Comparison of ENCODE assay signal across 8 mouse cellular contexts in the genomic region with DNA sequence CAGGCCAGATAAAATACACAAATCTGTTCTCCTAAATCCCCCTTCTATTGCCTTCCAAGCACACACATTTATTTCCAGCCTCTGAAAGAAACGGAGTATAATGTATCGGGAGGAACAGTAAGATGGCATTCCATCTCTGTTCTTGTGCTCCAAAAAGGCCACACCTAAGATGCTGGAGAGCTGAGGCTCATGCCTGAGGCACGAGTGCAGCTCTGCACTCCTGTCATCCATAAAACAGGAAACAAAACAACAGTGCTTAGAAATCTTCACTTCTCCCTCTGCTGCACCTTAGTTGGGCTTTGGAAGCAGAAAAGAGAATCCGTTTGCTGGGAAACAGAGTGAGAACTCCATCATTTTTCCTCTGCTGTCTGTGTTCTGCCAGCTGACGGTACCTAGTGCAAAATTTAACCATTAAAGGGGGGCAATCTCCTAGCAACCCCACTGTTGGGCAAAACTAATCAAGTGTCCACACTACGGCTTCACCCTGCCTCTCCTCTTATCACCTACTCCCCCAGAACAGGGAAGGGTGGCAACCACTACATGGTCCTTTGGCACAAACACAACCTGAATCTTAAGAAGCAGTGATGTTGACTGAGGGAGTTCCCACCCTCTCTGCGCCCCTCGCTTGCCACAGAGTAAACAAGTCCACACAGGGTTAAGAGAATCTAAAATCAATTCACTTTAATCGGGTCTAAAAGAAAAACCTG.
DNase-seq lines count a peak whose midpoint lies in the region; ATAC-seq lines count a peak whose summit lies in the region.

No protein-coding gene starts in this region.

- H3K27me3 ChIP-seq in kidney, embryonic 14.5 days (ENCODE audit: control insufficient read depth, insufficient read depth, low read length) = no peaks in the 10 kb centered on the region
- H3K27me3 ChIP-seq in hindbrain, embryonic 16.5 days (replicated peaks; ENCODE audit: control insufficient read depth, insufficient read depth, low read length) = no peaks in the 10 kb centered on the region
- H3K27me3 ChIP-seq in midbrain, embryonic 16.5 days (ENCODE audit: control insufficient read depth, insufficient read depth, low read depth, low read length) = no peaks in the 10 kb centered on the region

- peak overlapping the region; percentile 53 for H3K9ac ChIP-seq in kidney, embryonic 14.5 days (ENCODE audit: low read depth, low read length)
- H3K9ac ChIP-seq in hindbrain, embryonic 16.5 days (ENCODE audit: low read depth, low read length) = peak overlapping the region; percentile 80
- H3K9ac ChIP-seq in midbrain, embryonic 16.5 days (ENCODE audit: low read depth, low read length) = peak overlapping the region; percentile 80

- H3K4me2 ChIP-seq in kidney, embryonic 14.5 days (replicated peaks; ENCODE audit: low read depth, low read length) = peak overlapping the region; percentile 68
- peak overlapping the region; percentile 71 for H3K4me2 ChIP-seq in hindbrain, embryonic 16.5 days (ENCODE audit: low read length)
- peak overlapping the region; percentile 79 for H3K4me2 ChIP-seq in midbrain, embryonic 16.5 days (ENCODE audit: low read length)

- 0 out of 2 replicates have a peak, but pooled peaks have one; percentile 34 for ATAC-seq in kidney, embryonic 14.5 days (ENCODE audit: low FRiP score, low TSS enrichment)
- peak; percentile 28; the same call in 1 of the 2 replicates for ATAC-seq in hindbrain, embryonic 16.5 days
- ATAC-seq in midbrain, embryonic 16.5 days = peak; percentile 65

- H3K4me3 ChIP-seq in kidney, embryonic 14.5 days (ENCODE audit: low read length) = peak overlapping the region; percentile 41
- peak overlapping the region; percentile 57 for H3K4me3 ChIP-seq in hindbrain, embryonic 16.5 days (ENCODE audit: low read length)
- H3K4me3 ChIP-seq in midbrain, embryonic 16.5 days (ENCODE audit: low read depth, low read length) = peak overlapping the region; percentile 59

- H3K27ac ChIP-seq in kidney, embryonic 14.5 days (ENCODE audit: low read depth, low read length) = no peak overlapping the region
- H3K27ac ChIP-seq in hindbrain, embryonic 16.5 days (ENCODE audit: low read depth, low read length) = peak overlapping the region; percentile 92
- peak overlapping the region; percentile 86 for H3K27ac ChIP-seq in midbrain, embryonic 16.5 days (ENCODE audit: low read length)

- no peak for DNase-seq in kidney, adult 9 months
- DNase-seq in cerebellum, postnatal 25 days = peak; percentile 25 to 30
- no peak for DNase-seq in thymus, adult 18-20 months
- DNase-seq in ovary, adult 18-20 months (ENCODE audit: low spot score) = no peak
- DNase-seq in kidney, postnatal 10 days = no peak

- H3K9me3 ChIP-seq in kidney, embryonic 14.5 days (ENCODE audit: control insufficient read depth, low read length) = no peaks in the 10 kb centered on the region
- H3K9me3 ChIP-seq in hindbrain, embryonic 16.5 days (ENCODE audit: control insufficient read depth, low read length) = no peaks in the 10 kb centered on the region
- H3K9me3 ChIP-seq in midbrain, embryonic 16.5 days (replicated peaks; ENCODE audit: control insufficient read depth, low read length, poor library complexity, severe bottlenecking) = no peaks in the 10 kb centered on the region

- WGBS in kidney, embryonic 14.5 days = 14% methylated on average over 9 of the region's 9 CpGs
- 7% methylated on average over 9 of the region's 9 CpGs for WGBS in hindbrain, embryonic 16.5 days
- WGBS in midbrain, embryonic 16.5 days = 2% methylated on average over 9 of the region's 9 CpGs

- H3K4me1 ChIP-seq in kidney, embryonic 14.5 days (ENCODE audit: control insufficient read depth, insufficient read depth, low read length) = peaks cover 6% of the 10 kb centered on the region; the same call in 1 of the 2 replicates
- peaks cover 21% of the 10 kb centered on the region for H3K4me1 ChIP-seq in hindbrain, embryonic 16.5 days (ENCODE audit: control insufficient read depth, insufficient read depth, low read depth, low read length)
- peaks cover 28% of the 10 kb centered on the region for H3K4me1 ChIP-seq in midbrain, embryonic 16.5 days (ENCODE audit: control insufficient read depth, insufficient read depth, low read length)

- no peaks in the 10 kb centered on the region for H3K36me3 ChIP-seq in kidney, embryonic 14.5 days (ENCODE audit: control insufficient read depth, insufficient read depth, low read length)
- no peaks in the 10 kb centered on the region for H3K36me3 ChIP-seq in hindbrain, embryonic 16.5 days (ENCODE audit: control insufficient read depth, insufficient read depth, low read length)
- H3K36me3 ChIP-seq in midbrain, embryonic 16.5 days (ENCODE audit: control insufficient read depth, insufficient read depth, low read length) = no peaks in the 10 kb centered on the region

Comparison
In these comparisons a context has a peak if more than half of its experiments do, and no peak if none do; other contexts are left out.
1. DNase-seq: peak in cerebellum, postnatal 25 days (2 of 2); none in kidney, adult 9 months (single experiment), thymus, adult 18-20 months (0 of 2), ovary, adult 18-20 months (single experiment) and kidney, postnatal 10 days (single experiment).
2. Peak in every context shown above with its lines, with median percentiles within 50 percentile points of each other: ATAC-seq, H3K4me2 ChIP-seq, H3K4me3 ChIP-seq and H3K9ac ChIP-seq.